In genomic region chr4:118740988-118741698, GRCm38 (mm10) we compare ENCODE assay signal across 22 mouse cellular contexts. TPM values are rescaled to one million over a fixed set of nuclear protein-coding genes. Genes with fewer than 3 reads are reported as not detected.
DNase-seq lines count a peak whose midpoint lies in the region; ATAC-seq and TF ChIP-seq lines count a peak whose summit lies in the region.
"Had no signal": no experiment of that assay in that cellular context is flagged by ENCODE, and none has a peak within 500 bp of the region (broad histone marks: within the 10 kb centered on the region; RNA-seq: fewer than 3 reads in every experiment).

No protein-coding gene starts in this region.

- peaks cover 14% of the 10 kb centered on the region for H3K4me1 ChIP-seq in hindbrain, embryonic 10.5 days (replicated peaks)
- H3K4me1 ChIP-seq in hindbrain, postnatal 0 days (ENCODE audit: insufficient read depth, low read length), result no peaks in the 10 kb centered on the region
- H3K4me1 ChIP-seq in hindbrain, embryonic 13.5 days (replicated peaks), result peaks cover 9% of the 10 kb centered on the region
- H3K4me1 ChIP-seq in midbrain, embryonic 15.5 days, result peaks cover 8% of the 10 kb centered on the region; the same call in 1 of the 2 replicates
- H3K4me1 ChIP-seq in liver, postnatal 0 days (ENCODE audit: insufficient read depth), result no peaks in the 10 kb centered on the region
- H3K4me1 ChIP-seq: embryonic facial prominence, embryonic 12.5 days; lung, embryonic 15.5 days had no signal

- H3K36me3 ChIP-seq in hindbrain, embryonic 10.5 days, result no peaks in the 10 kb centered on the region
- no peaks in the 10 kb centered on the region for H3K36me3 ChIP-seq in hindbrain, postnatal 0 days (ENCODE audit: insufficient read depth, low read length)
- no peaks in the 10 kb centered on the region for H3K36me3 ChIP-seq in hindbrain, embryonic 13.5 days
- no peaks in the 10 kb centered on the region for H3K36me3 ChIP-seq in midbrain, embryonic 15.5 days (replicated peaks)
- H3K36me3 ChIP-seq in liver, postnatal 0 days (replicated peaks; ENCODE audit: insufficient read depth, low read length), result no peaks in the 10 kb centered on the region
- H3K36me3 ChIP-seq: embryonic facial prominence, embryonic 12.5 days; lung, embryonic 15.5 days had no signal

- TF ChIP-seq CTCF in hindbrain, postnatal 0 days (IDR thresholded peaks at IDR 0.05; ENCODE audit: low read depth), result no peak
- TF ChIP-seq CTCF in liver, postnatal 0 days (IDR thresholded peaks at IDR 0.05; ENCODE audit: low read depth), result no peak

- peaks cover 1% of the 10 kb centered on the region for H3K9me3 ChIP-seq in hindbrain, embryonic 10.5 days
- 0 out of 2 replicates have a peak, but pooled peaks cover under 1% of the 10 kb centered on the region for H3K9me3 ChIP-seq in hindbrain, postnatal 0 days (ENCODE audit: low read length)
- no peaks in the 10 kb centered on the region for H3K9me3 ChIP-seq in hindbrain, embryonic 13.5 days
- no peaks in the 10 kb centered on the region for H3K9me3 ChIP-seq in midbrain, embryonic 15.5 days
- no peaks in the 10 kb centered on the region for H3K9me3 ChIP-seq in liver, postnatal 0 days (ENCODE audit: low read length)

- H3K9ac ChIP-seq in hindbrain, postnatal 0 days (replicated peaks; ENCODE audit: low read length), result no peak overlapping the region
- H3K9ac ChIP-seq in hindbrain, embryonic 13.5 days, result no peak overlapping the region
- no peak overlapping the region for H3K9ac ChIP-seq in midbrain, embryonic 15.5 days
- H3K9ac ChIP-seq in liver, postnatal 0 days (replicated peaks), result no peak overlapping the region
- H3K9ac ChIP-seq: embryonic facial prominence, embryonic 12.5 days; lung, embryonic 15.5 days had no signal

- DNase-seq in hindbrain, embryonic 10.5 days (ENCODE audit: low spot score), result no peak
- DNase-seq in hindbrain, postnatal 0 days (ENCODE audit: low spot score), result no peak
- peak; percentile 85 for DNase-seq in WW6 (ENCODE audit: low read depth, low spot score)
- no peak for DNase-seq in liver, postnatal 0 days
- DNase-seq in urinary bladder, postnatal 14 days (ENCODE audit: low spot score), result no peak
- DNase-seq: adrenal gland, adult 8-10 months; cerebellum, adult 8-10 months; gastrocnemius, postnatal 10 days; kidney, postnatal 10 days; right cerebral cortex, postnatal 14 days; thymus, adult 2 months had no signal

- peaks cover 45% of the 10 kb centered on the region for H3K27me3 ChIP-seq in hindbrain, embryonic 10.5 days (ENCODE audit: insufficient read depth, poor library complexity, severe bottlenecking)
- no peaks in the 10 kb centered on the region for H3K27me3 ChIP-seq in hindbrain, postnatal 0 days (ENCODE audit: insufficient read depth, low read length)
- H3K27me3 ChIP-seq in hindbrain, embryonic 13.5 days, result peaks cover 31% of the 10 kb centered on the region
- H3K27me3 ChIP-seq in midbrain, embryonic 15.5 days (replicated peaks), result peaks cover 6% of the 10 kb centered on the region; the same call in 1 of the 2 replicates
- H3K27me3 ChIP-seq in liver, postnatal 0 days (ENCODE audit: insufficient read depth, low read length), result peaks cover 14% of the 10 kb centered on the region; the same call in 1 of the 2 replicates
- H3K27me3 ChIP-seq: Patski had no signal

- TF ChIP-seq EP300 in liver, postnatal 0 days (IDR thresholded peaks at IDR 0.05; ENCODE audit: low read depth), result no peak

- 6% methylated on average over 11 of the region's 11 CpGs for WGBS in hindbrain, embryonic 10.5 days
- WGBS in hindbrain, postnatal 0 days, result 10% methylated on average over 11 of the region's 11 CpGs
- 4% methylated on average over 11 of the region's 11 CpGs for WGBS in hindbrain, embryonic 13.5 days
- 3% methylated on average over 11 of the region's 11 CpGs for WGBS in midbrain, embryonic 15.5 days
- 13% methylated on average over 11 of the region's 11 CpGs for whole genome bisulfite sequencing in liver, postnatal 0 days (ENCODE audit: insufficient replicate concordance)

- ATAC-seq in hindbrain, postnatal 0 days, result no peak
- no peak for ATAC-seq in hindbrain, embryonic 13.5 days (ENCODE audit: low FRiP score)
- ATAC-seq in midbrain, embryonic 15.5 days (replicated peaks), result no peak
- no peak for ATAC-seq in liver, postnatal 0 days
- no peak for ATAC-seq in megakaryocyte-erythroid progenitor cell, adult 5-6 weeks (replicated peaks; ENCODE audit: low FRiP score, low TSS enrichment, poor library complexity, severe bottlenecking)
- ATAC-seq: Patski had no signal

- H3K27ac ChIP-seq in hindbrain, embryonic 10.5 days, result no peak overlapping the region
- no peak overlapping the region for H3K27ac ChIP-seq in hindbrain, postnatal 0 days
- no peak overlapping the region for H3K27ac ChIP-seq in hindbrain, embryonic 13.5 days
- no peak overlapping the region for H3K27ac ChIP-seq in midbrain, embryonic 15.5 days
- H3K27ac ChIP-seq in liver, postnatal 0 days (ENCODE audit: low read depth), result no peak overlapping the region
- H3K27ac ChIP-seq: embryonic facial prominence, embryonic 12.5 days; lung, embryonic 15.5 days had no signal

- H3K4me3 ChIP-seq in hindbrain, embryonic 10.5 days, result peak overlapping the region; percentile 32
- H3K4me3 ChIP-seq in hindbrain, postnatal 0 days (ENCODE audit: low read length), result no peak overlapping the region
- no peak overlapping the region for H3K4me3 ChIP-seq in hindbrain, embryonic 13.5 days
- H3K4me3 ChIP-seq in midbrain, embryonic 15.5 days, result no peak overlapping the region
- H3K4me3 ChIP-seq in liver, postnatal 0 days (ENCODE audit: low read depth, low read length), result no peak overlapping the region
- H3K4me3 ChIP-seq: embryonic facial prominence, embryonic 12.5 days; lung, embryonic 15.5 days had no signal

- H3K4me2 ChIP-seq in hindbrain, postnatal 0 days (ENCODE audit: low read depth, low read length), result no peak overlapping the region
- H3K4me2 ChIP-seq in hindbrain, embryonic 13.5 days, result peak overlapping the region; percentile 35
- H3K4me2 ChIP-seq in midbrain, embryonic 15.5 days, result peak overlapping the region; percentile 26; the same call in 1 of the 2 replicates
- H3K4me2 ChIP-seq in liver, postnatal 0 days (ENCODE audit: low read depth, low read length), result no peak overlapping the region
- H3K4me2 ChIP-seq: embryonic facial prominence, embryonic 12.5 days; heart, embryonic 11.5 days; lung, embryonic 15.5 days had no signal

RNA-seq across cellular contexts. Expression of gene Olfr1339, which starts 9.2 kb away (rescaled TPM):
- polyA plus RNA-seq in hindbrain, embryonic 10.5 days (2016; fragmentation: Nextera tagmentation; extraction: Ambion mirVana), result not detected in 2 replicates
- total RNA-seq in hindbrain, postnatal 0 days (2014; rRNA removed), result not detected in 2 replicates
- not detected in 2 replicates for polyA plus RNA-seq in hindbrain, postnatal 0 days (2015; fragmentation: Nextera tagmentation; extraction: Ambion mirVana)
- polyA plus RNA-seq in hindbrain, embryonic 13.5 days (2015; fragmentation: Nextera tagmentation; extraction: Ambion mirVana), result not detected in 2 replicates
- polyA plus RNA-seq in midbrain, embryonic 15.5 days (2015; fragmentation: Nextera tagmentation; extraction: Ambion mirVana), result not detected in 2 replicates
- not detected in 2 replicates for polyA plus RNA-seq in liver, postnatal 0 days (2015; fragmentation: Nextera tagmentation; extraction: Ambion mirVana)
- total RNA-seq in megakaryocyte-erythroid progenitor cell, adult 5-6 weeks (2014; fragmentation: Nextera tagmentation), result not detected in 2 replicates
- total RNA-seq in megakaryocyte-erythroid progenitor cell, adult 5-6 weeks (2017), result not detected in 2 replicates
- total RNA-seq: adrenal gland, adult 8-10 months; gastrocnemius, postnatal 10 days; layer of hippocampus, postnatal 10 days; left cerebral cortex, postnatal 14 days; liver, adult 2 months; neutrophil, adult 5-6 weeks had no signal
- polyA plus RNA-seq: embryonic facial prominence, embryonic 12.5 days; heart, embryonic 11.5 days; liver, adult 2 months; lung, embryonic 15.5 days; Patski; thymus, adult 2 months had no signal

RNA-seq across cellular contexts. Expression of gene Olfr1338, which starts 17.4 kb away (rescaled TPM):
- polyA plus RNA-seq in hindbrain, embryonic 10.5 days (2016; fragmentation: Nextera tagmentation; extraction: Ambion mirVana), result not detected in 2 replicates
- total RNA-seq in hindbrain, postnatal 0 days (2014; rRNA removed), result not detected in 2 replicates
- polyA plus RNA-seq in hindbrain, postnatal 0 days (2015; fragmentation: Nextera tagmentation; extraction: Ambion mirVana), result not detected in 2 replicates
- not detected in 2 replicates for polyA plus RNA-seq in hindbrain, embryonic 13.5 days (2015; fragmentation: Nextera tagmentation; extraction: Ambion mirVana)
- polyA plus RNA-seq in midbrain, embryonic 15.5 days (2015; fragmentation: Nextera tagmentation; extraction: Ambion mirVana), result not detected in 2 replicates
- polyA plus RNA-seq in liver, postnatal 0 days (2015; fragmentation: Nextera tagmentation; extraction: Ambion mirVana), result not detected in 2 replicates
- total RNA-seq in megakaryocyte-erythroid progenitor cell, adult 5-6 weeks (2014; fragmentation: Nextera tagmentation), result not detected in 2 replicates
- total RNA-seq in megakaryocyte-erythroid progenitor cell, adult 5-6 weeks (2017), result not detected in 2 replicates
- total RNA-seq: adrenal gland, adult 8-10 months; gastrocnemius, postnatal 10 days; layer of hippocampus, postnatal 10 days; left cerebral cortex, postnatal 14 days; liver, adult 2 months; neutrophil, adult 5-6 weeks had no signal
- polyA plus RNA-seq: embryonic facial prominence, embryonic 12.5 days; heart, embryonic 11.5 days; liver, adult 2 months; lung, embryonic 15.5 days; Patski; thymus, adult 2 months had no signal

RNA-seq across cellular contexts. Expression of gene Olfr1340, which starts 21.2 kb away (rescaled TPM):
- not detected in 2 replicates for polyA plus RNA-seq in hindbrain, embryonic 10.5 days (2016; fragmentation: Nextera tagmentation; extraction: Ambion mirVana)
- total RNA-seq in hindbrain, postnatal 0 days (2014; rRNA removed), result not detected in 2 replicates
- polyA plus RNA-seq in hindbrain, postnatal 0 days (2015; fragmentation: Nextera tagmentation; extraction: Ambion mirVana), result not detected in 2 replicates
- polyA plus RNA-seq in hindbrain, embryonic 13.5 days (2015; fragmentation: Nextera tagmentation; extraction: Ambion mirVana), result not detected in 2 replicates
- polyA plus RNA-seq in midbrain, embryonic 15.5 days (2015; fragmentation: Nextera tagmentation; extraction: Ambion mirVana), result not detected in 2 replicates
- polyA plus RNA-seq in liver, postnatal 0 days (2015; fragmentation: Nextera tagmentation; extraction: Ambion mirVana), result not detected in 2 replicates
- total RNA-seq in megakaryocyte-erythroid progenitor cell, adult 5-6 weeks (2014; fragmentation: Nextera tagmentation), result not detected in 2 replicates
- total RNA-seq in megakaryocyte-erythroid progenitor cell, adult 5-6 weeks (2017), result not detected in 2 replicates
- total RNA-seq: adrenal gland, adult 8-10 months; gastrocnemius, postnatal 10 days; layer of hippocampus, postnatal 10 days; left cerebral cortex, postnatal 14 days; liver, adult 2 months; neutrophil, adult 5-6 weeks had no signal
- polyA plus RNA-seq: embryonic facial prominence, embryonic 12.5 days; heart, embryonic 11.5 days; liver, adult 2 months; lung, embryonic 15.5 days; Patski; thymus, adult 2 months had no signal

RNA-seq across cellular contexts. Expression of gene Olfr1341, which starts 37.8 kb away (rescaled TPM):
- polyA plus RNA-seq in hindbrain, embryonic 10.5 days (2016; fragmentation: Nextera tagmentation; extraction: Ambion mirVana), result not detected in 2 replicates
- total RNA-seq in hindbrain, postnatal 0 days (2014; rRNA removed), result not detected in 2 replicates
- not detected in 2 replicates for polyA plus RNA-seq in hindbrain, postnatal 0 days (2015; fragmentation: Nextera tagmentation; extraction: Ambion mirVana)
- polyA plus RNA-seq in hindbrain, embryonic 13.5 days (2015; fragmentation: Nextera tagmentation; extraction: Ambion mirVana), result not detected in 2 replicates
- not detected in 2 replicates for polyA plus RNA-seq in midbrain, embryonic 15.5 days (2015; fragmentation: Nextera tagmentation; extraction: Ambion mirVana)
- polyA plus RNA-seq in liver, postnatal 0 days (2015; fragmentation: Nextera tagmentation; extraction: Ambion mirVana), result not detected in 2 replicates
- not detected in 2 replicates for total RNA-seq in megakaryocyte-erythroid progenitor cell, adult 5-6 weeks (2014; fragmentation: Nextera tagmentation)
- total RNA-seq in megakaryocyte-erythroid progenitor cell, adult 5-6 weeks (2017), result not detected in 2 replicates
- total RNA-seq: adrenal gland, adult 8-10 months; gastrocnemius, postnatal 10 days; layer of hippocampus, postnatal 10 days; left cerebral cortex, postnatal 14 days; liver, adult 2 months; neutrophil, adult 5-6 weeks had no signal
- polyA plus RNA-seq: embryonic facial prominence, embryonic 12.5 days; heart, embryonic 11.5 days; liver, adult 2 months; lung, embryonic 15.5 days; Patski had no signal

RNA-seq across cellular contexts. Expression of gene Olfr1337, which starts 41.2 kb away (rescaled TPM):
- polyA plus RNA-seq in hindbrain, embryonic 10.5 days (2016; fragmentation: Nextera tagmentation; extraction: Ambion mirVana), result not detected in 2 replicates
- not detected in 2 replicates for total RNA-seq in hindbrain, postnatal 0 days (2014; rRNA removed)
- polyA plus RNA-seq in hindbrain, postnatal 0 days (2015; fragmentation: Nextera tagmentation; extraction: Ambion mirVana), result not detected in 2 replicates
- polyA plus RNA-seq in hindbrain, embryonic 13.5 days (2015; fragmentation: Nextera tagmentation; extraction: Ambion mirVana), result not detected in 2 replicates
- polyA plus RNA-seq in midbrain, embryonic 15.5 days (2015; fragmentation: Nextera tagmentation; extraction: Ambion mirVana), result not detected in 2 replicates
- not detected in 2 replicates for polyA plus RNA-seq in liver, postnatal 0 days (2015; fragmentation: Nextera tagmentation; extraction: Ambion mirVana)
- total RNA-seq in megakaryocyte-erythroid progenitor cell, adult 5-6 weeks (2014; fragmentation: Nextera tagmentation), result not detected in 2 replicates
- total RNA-seq in megakaryocyte-erythroid progenitor cell, adult 5-6 weeks (2017), result not detected in 2 replicates
- total RNA-seq: adrenal gland, adult 8-10 months; gastrocnemius, postnatal 10 days; layer of hippocampus, postnatal 10 days; left cerebral cortex, postnatal 14 days; liver, adult 2 months; neutrophil, adult 5-6 weeks had no signal
- polyA plus RNA-seq: embryonic facial prominence, embryonic 12.5 days; heart, embryonic 11.5 days; liver, adult 2 months; lung, embryonic 15.5 days; Patski had no signal

Comparison
In these comparisons a context has a peak if more than half of its experiments do, and no peak if none do; other contexts are left out.
1. H3K4me2 ChIP-seq: peak in hindbrain, embryonic 13.5 days (single experiment) and midbrain, embryonic 15.5 days (single experiment); none in hindbrain, postnatal 0 days (single experiment) and liver, postnatal 0 days (single experiment).